Comparison of ENCODE assay signal across 30 mouse cellular contexts in genomic region chr1:74665153-74665552, GRCm38 (mm10). TPM values are rescaled to one million over a fixed set of nuclear protein-coding genes. Genes with fewer than 3 reads are reported as not detected.
A peak's percentile ranks its signal among the peaks of the same experiment; 100 is the strongest.
DNase-seq lines count a peak whose midpoint lies in the region; ATAC-seq lines count a peak whose summit lies in the region.
"Had no signal": no experiment of that assay in that cellular context is flagged by ENCODE, and none has a peak within 500 bp of the region (broad histone marks: within the 10 kb centered on the region; RNA-seq: fewer than 3 reads in every experiment).

No protein-coding gene starts in this region.

- no peaks in the 10 kb centered on the region for H3K4me1 ChIP-seq in kidney, embryonic 14.5 days (ENCODE audit: control insufficient read depth, insufficient read depth, low read length)

- intact Hi-C loops in heart, postnatal 25 days (cut with DNase I), result loop anchor here (10.0 kb wide), 2 partner anchors 60 to 90 kb away; partner anchors contain the start of genes Rnf25 and Stk36

- no peaks in the 10 kb centered on the region for H3K27me3 ChIP-seq in kidney, embryonic 14.5 days (ENCODE audit: control insufficient read depth, insufficient read depth, low read length)
- H3K27me3 ChIP-seq: embryonic facial prominence, embryonic 15.5 days; forebrain, embryonic 15.5 days; heart, embryonic 12.5 days; hindbrain, embryonic 13.5 days; kidney, embryonic 15.5 days; megakaryocyte, embryonic 14.5 days; midbrain, embryonic 12.5 days; neural tube, embryonic 12.5 days had no signal

- no peak for ATAC-seq in kidney, embryonic 14.5 days (ENCODE audit: low FRiP score, low TSS enrichment)
- ATAC-seq: CD4-positive, CD25-positive, alpha-beta regulatory T cell, adult 4 months; forebrain, embryonic 15.5 days; intestine, embryonic 16.5 days had no signal

- H3K36me3 ChIP-seq in kidney, embryonic 14.5 days (ENCODE audit: control insufficient read depth, insufficient read depth, low read length), result no peaks in the 10 kb centered on the region; the same call in 1 of the 2 replicates
- H3K36me3 ChIP-seq: embryonic facial prominence, embryonic 15.5 days; forebrain, embryonic 15.5 days; hindbrain, embryonic 13.5 days; midbrain, embryonic 12.5 days; neural tube, embryonic 12.5 days had no signal

- H3K4me2 ChIP-seq in kidney, embryonic 14.5 days (replicated peaks; ENCODE audit: low read depth, low read length), result no peak overlapping the region
- H3K4me2 ChIP-seq: embryonic facial prominence, embryonic 15.5 days; forebrain, embryonic 15.5 days; heart, embryonic 12.5 days; hindbrain, embryonic 13.5 days; kidney, embryonic 15.5 days; midbrain, embryonic 12.5 days; neural tube, embryonic 12.5 days had no signal

- WGBS in kidney, embryonic 14.5 days, result 63% methylated on average over 6 of the region's 6 CpGs

- no peak overlapping the region for H3K4me3 ChIP-seq in kidney, embryonic 14.5 days (ENCODE audit: low read length)
- H3K4me3 ChIP-seq: embryonic facial prominence, embryonic 10.5 days; embryonic facial prominence, embryonic 15.5 days; forebrain, embryonic 15.5 days; gastrocnemius, adult 2 months; heart, embryonic 12.5 days; hindbrain, embryonic 13.5 days; kidney, embryonic 15.5 days; layer of hippocampus, adult 2 months; megakaryocyte, embryonic 14.5 days; midbrain, embryonic 12.5 days; myocyte; neural tube, embryonic 12.5 days had no signal

- no peaks in the 10 kb centered on the region for H3K9me3 ChIP-seq in kidney, embryonic 14.5 days (ENCODE audit: control insufficient read depth, low read length)
- H3K9me3 ChIP-seq: embryonic facial prominence, embryonic 10.5 days; embryonic facial prominence, embryonic 15.5 days; forebrain, embryonic 15.5 days; heart, embryonic 12.5 days; hindbrain, embryonic 13.5 days; kidney, embryonic 15.5 days; megakaryocyte, embryonic 14.5 days; midbrain, embryonic 12.5 days; neural tube, embryonic 12.5 days had no signal

- H3K27ac ChIP-seq in kidney, embryonic 14.5 days (ENCODE audit: low read depth, low read length), result no peak overlapping the region
- H3K27ac ChIP-seq: embryonic facial prominence, embryonic 10.5 days; embryonic facial prominence, embryonic 15.5 days; forebrain, embryonic 15.5 days; gastrocnemius, adult 2 months; hindbrain, embryonic 13.5 days; kidney, embryonic 15.5 days; layer of hippocampus, adult 2 months; liver, embryonic 14.5 days; midbrain, embryonic 12.5 days; neural tube, embryonic 12.5 days had no signal

- H3K9ac ChIP-seq in kidney, embryonic 14.5 days (ENCODE audit: low read depth, low read length), result no peak overlapping the region
- H3K9ac ChIP-seq: embryonic facial prominence, embryonic 15.5 days; forebrain, embryonic 15.5 days; heart, embryonic 12.5 days; hindbrain, embryonic 13.5 days; kidney, embryonic 15.5 days; liver, embryonic 14.5 days; midbrain, embryonic 12.5 days; neural tube, embryonic 12.5 days had no signal

- DNase-seq in heart, adult 18-20 months, result peak; percentile 24 to 25
- no peak for DNase-seq in heart, postnatal 25 days (ENCODE audit: low spot score)
- DNase-seq in kidney, adult 9 months, result peak; percentile 62
- DNase-seq in lung, postnatal 10 days, result peak; percentile 28
- no peak for DNase-seq in lung, postnatal 14 days
- DNase-seq in yolk sac, embryonic 10.5 days (ENCODE audit: low spot score), result peak; percentile 8
- DNase-seq: adrenal gland, adult 2 months; cerebellum, adult 8-10 months; cerebellum, postnatal 25 days; gastrocnemius, adult 2 months; gastrocnemius, postnatal 36 days; left cerebral cortex, postnatal 4 days; right cerebral cortex, adult 18-20 months; spleen, adult 18-20 months; thymus, postnatal 14 days had no signal

RNA-seq across cellular contexts. Expression of gene Ttll4, which starts 3.6 kb away (rescaled TPM):
- 1 to 10 TPM; 9.1 to 9.3 TPM for total RNA-seq in heart, adult 18-20 months (2021)
- total RNA-seq in heart, postnatal 25 days (2021), result 10 to 100 TPM; 11.6 to 12.1 TPM
- 13.4 and 26.1 TPM in 2 replicates for polyA plus RNA-seq in kidney, embryonic 14.5 days (2014; fragmentation: Nextera tagmentation; extraction: Ambion mirVana)

RNA-seq across cellular contexts. Expression of gene Cyp27a1, which starts 48.2 kb away (rescaled TPM):
- total RNA-seq in heart, adult 18-20 months (2021), result 10 to 100 TPM; 11.0 to 15.5 TPM
- total RNA-seq in heart, postnatal 25 days (2021), result 10 to 100 TPM; 11.1 to 11.9 TPM
- 6.3 and 8.1 TPM in 2 replicates for polyA plus RNA-seq in kidney, embryonic 14.5 days (2014; fragmentation: Nextera tagmentation; extraction: Ambion mirVana)
- polyA plus RNA-seq: CD4-positive, CD25-positive, alpha-beta regulatory T cell, adult 4 months had no signal

Comparison
In these comparisons a context has a peak if more than half of its experiments do, and no peak if none do; other contexts are left out.
1. DNase-seq: peak in heart, adult 18-20 months (2 of 2), kidney, adult 9 months (single experiment), lung, postnatal 10 days (single experiment) and yolk sac, embryonic 10.5 days (single experiment); none in heart, postnatal 25 days (single experiment) and lung, postnatal 14 days (single experiment).